Mouse (Mus musculus): ENCODE measurements at regions not wholly inside any gene's neighbourhood (a gene's known extent, or its start where the extent isn't known, plus 50 kb on each side); places are given as distances from the start of the nearest gene placed in this dataset.
"Not testable (repeated sequence)": the region's sequence is repeated elsewhere in the genome, so short reads cannot be mapped to it uniquely, and the experiment has no call there.

GRCm38 (mm10) chr3:31508471-31508870 lies 198.3 kb upstream of the Slc7a14 start:
- Histone ChIP-seq H3K4me3 (ENCODE audit: low read depth, low read length) (no peak overlapping the region), H3K9ac (ENCODE audit: low read depth, low read length) (no peak overlapping the region), H3K4me2 (no peak overlapping the region), H3K27ac (ENCODE audit: low read depth, low read length) (no peak overlapping the region), H3K27me3 (replicated peaks; ENCODE audit: control insufficient read depth, insufficient read depth, low read length) (no peaks in the 10 kb centered on the region), H3K4me1 (replicated peaks; ENCODE audit: control insufficient read depth, insufficient read depth, low read length) (no peaks in the 10 kb centered on the region), H3K36me3 (ENCODE audit: control insufficient read depth, insufficient read depth, low read length) (no peaks in the 10 kb centered on the region), H3K9me3 (ENCODE audit: control insufficient read depth, low read length) (no peaks in the 10 kb centered on the region)
- ATAC-seq (replicated peaks; ENCODE audit: low FRiP score) (no peak), DNase-seq (ENCODE audit: low spot score) (no peak)
- WGBS: 80% methylated on average over 4 of the region's 4 CpGs

- H3K36me3 ChIP-seq (ENCODE audit: control insufficient read depth, insufficient read depth, low read length): no peaks in the 10 kb centered on the region
- H3K9me3 ChIP-seq (ENCODE audit: control insufficient read depth, low read length): no peaks in the 10 kb centered on the region; the same call in 1 of the 2 replicates
- H3K9ac ChIP-seq (ENCODE audit: low read depth, low read length): no peak overlapping the region
- WGBS: 72% methylated on average over 10 of the region's 10 CpGs
- ATAC-seq (replicated peaks; ENCODE audit: low FRiP score): no peak
- DNase-seq (ENCODE audit: low spot score): no peak
- no peaks in the 10 kb centered on the region for H3K4me1 ChIP-seq (replicated peaks; ENCODE audit: control insufficient read depth, insufficient read depth, low read length)
- H3K4me2 ChIP-seq: no peak overlapping the region
- H3K4me3 ChIP-seq (ENCODE audit: low read depth, low read length): no peak overlapping the region
- H3K27ac ChIP-seq (ENCODE audit: low read depth, low read length): no peak overlapping the region
- no peaks in the 10 kb centered on the region for H3K27me3 ChIP-seq (replicated peaks; ENCODE audit: control insufficient read depth, insufficient read depth, low read length)
Measured at GRCm38 (mm10) chr3:31499201-31499968, 189.2 kb upstream of the Slc7a14 start.

- Histone ChIP-seq H3K27me3 (replicated peaks; ENCODE audit: control insufficient read depth, insufficient read depth, low read length) (no peaks in the 10 kb centered on the region), H3K9ac (ENCODE audit: low read depth, low read length) (no peak overlapping the region), H3K4me3 (ENCODE audit: low read depth, low read length) (no peak overlapping the region), H3K36me3 (ENCODE audit: control insufficient read depth, insufficient read depth, low read length) (no peaks in the 10 kb centered on the region), H3K9me3 (ENCODE audit: control insufficient read depth, low read length) (no peaks in the 10 kb centered on the region; the same call in 1 of the 2 replicates), H3K4me1 (replicated peaks; ENCODE audit: control insufficient read depth, insufficient read depth, low read length) (no peaks in the 10 kb centered on the region), H3K4me2 (no peak overlapping the region), H3K27ac (ENCODE audit: low read depth, low read length) (no peak overlapping the region)
- no peak for DNase-seq (ENCODE audit: low spot score)
- WGBS: 83% methylated on average over 1 of the region's 1 CpGs
- ATAC-seq (replicated peaks; ENCODE audit: low FRiP score): no peak
Measured at GRCm38 (mm10) chr3:31495287-31495686, 185.1 kb upstream of the Slc7a14 start.

- Histone ChIP-seq H3K27ac (ENCODE audit: low read depth, low read length) (no peak overlapping the region), H3K4me1 (replicated peaks; ENCODE audit: control insufficient read depth, insufficient read depth, low read length) (no peaks in the 10 kb centered on the region), H3K4me3 (ENCODE audit: low read depth, low read length) (no peak overlapping the region), H3K4me2 (no peak overlapping the region), H3K9me3 (ENCODE audit: control insufficient read depth, low read length) (no peaks in the 10 kb centered on the region; the same call in 1 of the 2 replicates), H3K27me3 (replicated peaks; ENCODE audit: control insufficient read depth, insufficient read depth, low read length) (no peaks in the 10 kb centered on the region), H3K9ac (ENCODE audit: low read depth, low read length) (no peak overlapping the region), H3K36me3 (ENCODE audit: control insufficient read depth, insufficient read depth, low read length) (no peaks in the 10 kb centered on the region)
- 80% methylated on average over 1 of the region's 1 CpGs for WGBS
- DNase-seq (ENCODE audit: low spot score) (no peak), ATAC-seq (replicated peaks; ENCODE audit: low FRiP score) (no peak)
Measured at GRCm38 (mm10) chr3:31494706-31495105, 184.5 kb upstream of the Slc7a14 start.

- not testable (repeated sequence) for ATAC-seq (replicated peaks; ENCODE audit: low FRiP score); H3K9ac ChIP-seq (ENCODE audit: low read depth, low read length); H3K9me3 ChIP-seq (ENCODE audit: control insufficient read depth, low read length); DNase-seq (ENCODE audit: low spot score); H3K4me3 ChIP-seq (ENCODE audit: low read depth, low read length); H3K27me3 ChIP-seq (replicated peaks; ENCODE audit: control insufficient read depth, insufficient read depth, low read length); H3K4me2 ChIP-seq; H3K4me1 ChIP-seq (replicated peaks; ENCODE audit: control insufficient read depth, insufficient read depth, low read length); H3K27ac ChIP-seq (ENCODE audit: low read depth, low read length); H3K36me3 ChIP-seq (ENCODE audit: control insufficient read depth, insufficient read depth, low read length)
- 66% methylated on average over 1 of the region's 1 CpGs for WGBS
Measured at GRCm38 (mm10) chr3:31491736-31492135, 181.6 kb upstream of the Slc7a14 start.

GRCm38 (mm10) chr3:31487596-31487995 lies 177.4 kb upstream of the Slc7a14 start:
- Histone ChIP-seq H3K9ac (ENCODE audit: low read depth, low read length) (no peak overlapping the region), H3K4me3 (ENCODE audit: low read depth, low read length) (no peak overlapping the region), H3K4me1 (replicated peaks; ENCODE audit: control insufficient read depth, insufficient read depth, low read length) (no peaks in the 10 kb centered on the region), H3K27me3 (replicated peaks; ENCODE audit: control insufficient read depth, insufficient read depth, low read length) (no peaks in the 10 kb centered on the region), H3K9me3 (ENCODE audit: control insufficient read depth, low read length) (no peaks in the 10 kb centered on the region), H3K27ac (ENCODE audit: low read depth, low read length) (no peak overlapping the region), H3K4me2 (no peak overlapping the region), H3K36me3 (ENCODE audit: control insufficient read depth, insufficient read depth, low read length) (no peaks in the 10 kb centered on the region)
- WGBS: 82% methylated on average over 6 of the region's 6 CpGs
- no peak for DNase-seq (ENCODE audit: low spot score)
- ATAC-seq (replicated peaks; ENCODE audit: low FRiP score): no peak

- Histone ChIP-seq H3K4me3 (ENCODE audit: low read depth, low read length) (no peak overlapping the region), H3K27ac (ENCODE audit: low read depth, low read length) (no peak overlapping the region), H3K9me3 (ENCODE audit: control insufficient read depth, low read length) (no peaks in the 10 kb centered on the region), H3K4me2 (no peak overlapping the region), H3K36me3 (ENCODE audit: control insufficient read depth, insufficient read depth, low read length) (no peaks in the 10 kb centered on the region), H3K4me1 (replicated peaks; ENCODE audit: control insufficient read depth, insufficient read depth, low read length) (no peaks in the 10 kb centered on the region), H3K27me3 (replicated peaks; ENCODE audit: control insufficient read depth, insufficient read depth, low read length) (no peaks in the 10 kb centered on the region), H3K9ac (ENCODE audit: low read depth, low read length) (no peak overlapping the region)
- no peak for DNase-seq (ENCODE audit: low spot score)
- no peak for ATAC-seq (replicated peaks; ENCODE audit: low FRiP score)
- WGBS: 52% methylated on average over 3 of the region's 3 CpGs
Measured at GRCm38 (mm10) chr3:31481964-31482363, 171.8 kb upstream of the Slc7a14 start.

GRCm38 (mm10) chr3:31467882-31468281 lies 157.7 kb upstream of the Slc7a14 start:
- WGBS: 65% methylated on average over 1 of the region's 1 CpGs
- H3K27me3 ChIP-seq (replicated peaks; ENCODE audit: control insufficient read depth, insufficient read depth, low read length): no peaks in the 10 kb centered on the region
- H3K4me3 ChIP-seq (ENCODE audit: low read depth, low read length): no peak overlapping the region
- no peak overlapping the region for H3K27ac ChIP-seq (ENCODE audit: low read depth, low read length)
- no peak overlapping the region for H3K9ac ChIP-seq (ENCODE audit: low read depth, low read length)
- no peak overlapping the region for H3K4me2 ChIP-seq
- no peak for DNase-seq (ENCODE audit: low spot score)
- H3K4me1 ChIP-seq (replicated peaks; ENCODE audit: control insufficient read depth, insufficient read depth, low read length): no peaks in the 10 kb centered on the region
- ATAC-seq (replicated peaks; ENCODE audit: low FRiP score): no peak
- H3K9me3 ChIP-seq (ENCODE audit: control insufficient read depth, low read length): no peaks in the 10 kb centered on the region
- H3K36me3 ChIP-seq (ENCODE audit: control insufficient read depth, insufficient read depth, low read length): no peaks in the 10 kb centered on the region

- DNase-seq (ENCODE audit: low spot score): no peak
- H3K27ac ChIP-seq (ENCODE audit: low read depth, low read length): no peak overlapping the region
- no peaks in the 10 kb centered on the region for H3K27me3 ChIP-seq (replicated peaks; ENCODE audit: control insufficient read depth, insufficient read depth, low read length)
- no peak overlapping the region for H3K9ac ChIP-seq (ENCODE audit: low read depth, low read length)
- H3K4me1 ChIP-seq (replicated peaks; ENCODE audit: control insufficient read depth, insufficient read depth, low read length): no peaks in the 10 kb centered on the region
- H3K4me2 ChIP-seq: no peak overlapping the region
- no peak for ATAC-seq (replicated peaks; ENCODE audit: low FRiP score)
- WGBS: 76% methylated on average over 4 of the region's 4 CpGs
- H3K9me3 ChIP-seq (ENCODE audit: control insufficient read depth, low read length): no peaks in the 10 kb centered on the region
- no peaks in the 10 kb centered on the region for H3K36me3 ChIP-seq (ENCODE audit: control insufficient read depth, insufficient read depth, low read length)
- no peak overlapping the region for H3K4me3 ChIP-seq (ENCODE audit: low read depth, low read length)
Measured at GRCm38 (mm10) chr3:31464260-31464659, 154.1 kb upstream of the Slc7a14 start.

Measured in liver, embryonic 11.5 days (tissue).